Mouse (Mus musculus) embryonic facial prominence, embryonic 12.5 days (tissue): ENCODE results near the gene Sema5b. TPM values are rescaled to one million over a fixed set of nuclear protein-coding genes. Genes with fewer than 3 reads are reported as not detected.

Source experiments
- ATAC-seq: fragments of 200-750 bp; cut with Nextera tagmentation; 2 replicates; pipeline ENCODE4 v1.8.0; 2017; ENCODE audit not compliant: insufficient number of reproducible peaks, insufficient read depth, low FRiP score, low TSS enrichment
- H3K27ac ChIP-seq: fragments of 300-500 bp; sonication (generic); 2 replicates; pipeline ENCODE4 v1.5.1; 2016; ENCODE audit warnings: mild to moderate bottlenecking
- H3K27me3 ChIP-seq: fragments of 300-500 bp; sonication (generic); 2 replicates; pipeline ENCODE4 v1.6.1; 2016; ENCODE audit warnings: mild to moderate bottlenecking, moderate library complexity
- H3K36me3 ChIP-seq: fragments of 300-500 bp; sonication (generic); 2 replicates; pipeline ENCODE4 v1.6.1; 2016; ENCODE audit warnings: mild to moderate bottlenecking
- H3K4me1 ChIP-seq: fragments of 300-500 bp; sonication (generic); 2 replicates; pipeline ENCODE4 v1.6.1; 2016
- H3K4me2 ChIP-seq: fragments of 300-500 bp; sonication (generic); replicated peaks from 2 replicates; pipeline ENCODE4 v1.6.1; 2016; ENCODE audit warnings: mild to moderate bottlenecking, moderate library complexity
- H3K4me3 ChIP-seq: fragments of 300-500 bp; sonication (generic); 2 replicates; pipeline ENCODE4 v1.5.1; 2016; ENCODE audit warnings: mild to moderate bottlenecking
- H3K9ac ChIP-seq: fragments of 300-500 bp; sonication (generic); 2 replicates; pipeline ENCODE4 v1.6.1; 2016; ENCODE audit warnings: mild to moderate bottlenecking, moderate library complexity
- H3K9me3 ChIP-seq: fragments of 300-500 bp; sonication (generic); 2 replicates; pipeline ENCODE4 v1.6.1; 2016; ENCODE audit warnings: mild to moderate bottlenecking, moderate library complexity
- WGBS: fragments of 180-500 bp; shearing (Covaris S2); methylation state at CpG from one replicate; pipeline ENCODE4 v1.1.7; 2016; 5-methylcytosine and 5-hydroxymethylcytosine counted together
- polyA plus RNA-seq: library from polyadenylated mRNA; unstranded; fragments of >200 nt; fragmentation: Nextera tagmentation; extraction: Ambion mirVana; gene quantifications from 2 replicates; pipeline ENCODE4 v1.2.1, GENCODE M21; 2016

Gene Sema5b
- polyA plus RNA-seq, 1 experiment from 2014 or later, result 9.2 TPM

DNA sequence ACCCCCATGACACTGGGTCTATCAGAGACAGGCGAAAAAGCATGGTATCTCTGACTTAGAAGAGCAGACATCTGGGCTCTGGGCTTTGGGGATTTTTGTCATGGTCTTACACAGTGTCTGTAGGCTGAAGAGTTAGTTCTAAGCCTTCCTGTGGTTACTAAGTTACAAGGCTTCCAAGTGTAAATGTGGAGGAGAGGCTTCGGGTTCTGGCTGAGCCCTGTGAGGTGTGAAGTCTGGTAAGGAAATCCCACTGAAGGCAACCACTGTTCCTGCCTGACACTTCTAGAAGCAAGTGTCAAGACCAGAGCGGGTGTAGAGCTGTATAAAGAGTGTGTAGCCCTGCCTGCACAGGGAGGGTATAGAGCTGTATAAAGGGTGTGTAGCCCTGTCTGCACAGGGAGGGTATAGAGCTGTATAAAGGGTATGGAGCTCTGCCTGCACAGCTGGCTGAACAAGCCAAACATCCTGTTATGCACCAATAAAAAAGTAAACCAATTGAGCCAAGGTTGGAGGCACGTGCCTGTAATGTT lies 42.7 kb downstream of the Sema5b start:
- Histone ChIP-seq H3K9me3 (no peaks in the 10 kb centered on the region), H3K36me3 (no peaks in the 10 kb centered on the region), H3K4me1 (peaks cover 17% of the 10 kb centered on the region), H3K4me2 (no peak overlapping the region), H3K27ac (no peak overlapping the region), H3K9ac (no peak overlapping the region), H3K27me3 (no peaks in the 10 kb centered on the region; the same call in 1 of the 2 replicates), H3K4me3 (no peak overlapping the region)
- ATAC-seq, result no peak
- WGBS, result 68% methylated on average over 4 of the region's 4 CpGs

DNA sequence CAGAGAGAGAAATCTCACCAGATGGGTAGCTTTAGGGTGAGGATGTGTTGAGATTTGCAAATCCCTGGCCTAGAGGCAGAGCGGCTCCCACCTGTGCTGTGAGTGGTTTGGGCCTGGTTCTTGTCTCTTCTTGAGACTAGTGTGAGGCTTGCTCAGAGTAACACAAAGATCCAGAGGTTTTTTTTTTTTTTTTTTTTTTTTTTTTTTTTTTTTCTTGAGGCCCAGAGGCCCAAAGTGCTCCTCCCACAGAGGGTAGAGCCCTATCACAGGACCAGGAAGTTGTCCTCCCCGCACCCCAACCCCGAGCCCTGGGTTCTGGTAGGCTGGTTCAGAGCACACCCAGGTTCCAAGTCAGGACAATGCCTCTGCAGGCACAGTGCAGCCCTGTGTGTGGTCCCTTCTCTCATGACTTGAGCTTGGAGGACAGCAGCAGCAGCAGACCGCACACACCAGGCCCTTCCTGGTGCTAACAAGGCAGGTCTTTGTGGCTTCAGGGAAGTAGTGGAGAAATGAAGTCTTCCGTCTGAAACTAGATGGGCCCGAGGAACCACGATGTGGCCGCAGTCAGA lies 44.3 kb downstream of the Sema5b start:
- no peak overlapping the region for H3K4me3 ChIP-seq
- no peak overlapping the region for H3K9ac ChIP-seq
- 52% methylated on average over 8 of the region's 8 CpGs for WGBS
- H3K27me3 ChIP-seq, result peaks cover 3% of the 10 kb centered on the region
- peaks cover 22% of the 10 kb centered on the region for H3K4me1 ChIP-seq
- no peaks in the 10 kb centered on the region for H3K9me3 ChIP-seq
- no peak overlapping the region for H3K4me2 ChIP-seq
- H3K36me3 ChIP-seq, result no peaks in the 10 kb centered on the region
- H3K27ac ChIP-seq, result 0 out of 2 replicates have a peak overlapping the region, but pooled peaks have one; percentile 17
- ATAC-seq, result no peak

DNA sequence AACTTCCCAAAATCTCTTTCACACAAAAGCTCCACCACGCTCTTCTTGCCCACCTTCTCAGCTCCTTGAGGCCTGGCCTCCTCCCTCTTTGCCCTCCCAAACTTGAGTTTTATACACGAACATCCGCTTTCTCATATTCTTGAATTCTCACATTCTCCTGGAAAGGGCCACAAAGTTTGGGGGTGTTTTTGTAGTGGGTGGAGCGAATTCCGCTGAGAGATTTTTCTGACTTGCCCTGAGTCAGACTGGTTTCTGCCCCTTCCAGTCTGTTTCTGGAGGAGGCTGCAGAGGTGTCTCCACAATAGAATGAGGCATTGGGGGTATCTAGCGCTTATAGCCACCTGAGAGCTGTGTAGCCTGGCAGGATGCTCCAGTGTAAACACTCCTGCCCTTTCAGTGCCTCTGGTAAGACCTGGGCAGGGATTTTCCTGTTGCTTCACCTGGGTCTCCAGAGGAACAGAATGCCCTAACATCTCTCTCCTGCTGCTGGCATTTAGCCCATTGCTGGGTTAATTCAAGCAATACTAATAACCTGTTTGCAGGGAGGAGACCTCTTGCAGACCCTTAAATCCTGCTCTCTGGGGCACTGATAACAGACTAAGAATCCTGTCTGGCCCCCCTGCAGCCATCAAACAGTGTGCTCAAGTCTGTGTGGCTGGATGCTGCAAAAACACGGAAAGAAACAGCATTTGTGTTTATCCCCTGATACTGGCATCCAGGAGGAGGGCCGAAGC lies 46.3 kb downstream of the Sema5b start:
- 64% methylated on average over 8 of the region's 8 CpGs for WGBS
- H3K4me3 ChIP-seq, result no peak overlapping the region
- no peak for ATAC-seq
- peak overlapping the region; percentile 63 for H3K27ac ChIP-seq
- peaks cover 30% of the 10 kb centered on the region for H3K4me1 ChIP-seq
- H3K9ac ChIP-seq, result peak overlapping the region; percentile 4; the same call in 1 of the 2 replicates
- no peaks in the 10 kb centered on the region for H3K36me3 ChIP-seq
- peak overlapping the region; percentile 48 for H3K4me2 ChIP-seq
- no peaks in the 10 kb centered on the region for H3K9me3 ChIP-seq
- H3K27me3 ChIP-seq, result peaks cover 7% of the 10 kb centered on the region

DNA sequence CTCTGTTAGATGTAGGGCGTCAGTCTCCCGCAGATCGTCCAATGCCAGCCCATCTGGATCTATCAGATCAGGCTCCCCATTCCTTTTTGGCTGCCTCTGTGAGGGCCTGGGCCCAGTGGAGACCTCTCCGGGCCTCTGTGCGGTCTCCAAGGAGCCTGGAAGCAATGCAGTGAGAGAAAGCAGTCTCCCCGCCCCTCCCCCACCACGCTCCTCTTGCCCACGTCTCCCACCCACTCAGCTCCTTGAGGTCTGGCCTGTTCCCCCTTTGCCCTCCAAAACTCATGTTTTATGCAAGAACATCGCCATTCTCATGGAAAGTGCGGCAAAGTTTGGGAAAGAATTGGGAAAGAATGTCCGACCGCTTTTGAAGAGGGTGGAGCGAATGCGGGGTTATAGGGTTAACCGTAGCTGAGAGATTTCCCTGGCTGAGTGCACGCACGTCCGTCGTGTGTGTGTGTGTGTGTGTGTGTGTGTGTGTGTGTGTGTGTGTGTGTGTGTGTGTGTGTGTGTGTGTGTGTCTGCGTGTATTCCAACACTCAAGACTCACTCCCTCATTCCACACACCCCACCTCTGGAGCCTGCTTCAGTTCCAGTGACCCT lies 47.0 kb downstream of the Sema5b start:
- 3% methylated on average over 20 of the region's 20 CpGs for WGBS
- H3K9ac ChIP-seq, result 0 out of 2 replicates have a peak overlapping the region, but pooled peaks have one; percentile 4
- no peaks in the 10 kb centered on the region for H3K9me3 ChIP-seq
- H3K4me1 ChIP-seq, result peaks cover 37% of the 10 kb centered on the region
- H3K27me3 ChIP-seq, result peaks cover 7% of the 10 kb centered on the region
- no peaks in the 10 kb centered on the region for H3K36me3 ChIP-seq
- peak overlapping the region; percentile 10; the same call in 1 of the 2 replicates for H3K4me3 ChIP-seq
- peak overlapping the region; percentile 63 for H3K27ac ChIP-seq
- H3K4me2 ChIP-seq, result peak overlapping the region; percentile 48
- peak; percentile 36; the same call in 1 of the 2 replicates for ATAC-seq

DNA sequence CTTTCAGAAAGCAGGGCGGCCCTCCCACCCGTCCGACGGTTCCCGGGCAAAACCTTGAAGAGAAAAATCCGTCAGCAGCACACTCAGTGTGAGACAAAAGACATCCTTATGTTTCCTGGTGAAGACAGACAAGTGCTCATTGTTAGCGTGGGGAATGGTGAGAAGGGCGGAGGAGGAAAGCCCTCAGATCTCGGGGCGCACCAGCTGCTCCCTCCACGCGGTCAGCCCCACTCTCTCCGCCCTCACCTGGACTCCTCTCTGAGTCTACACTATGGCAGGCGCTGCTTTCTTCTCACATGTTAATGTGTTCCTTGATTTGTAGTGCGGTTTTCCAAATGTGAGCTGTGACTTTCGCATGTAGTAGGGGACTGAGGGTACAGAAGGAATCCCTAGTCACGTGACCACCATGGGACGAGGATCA lies 47.8 kb downstream of the Sema5b start:
- Histone ChIP-seq H3K9me3 (no peaks in the 10 kb centered on the region), H3K27ac (no peak overlapping the region), H3K4me2 (peak overlapping the region; percentile 16; the same call in 1 of the 2 replicates), H3K9ac (no peak overlapping the region), H3K4me3 (no peak overlapping the region), H3K36me3 (no peaks in the 10 kb centered on the region), H3K4me1 (peaks cover 37% of the 10 kb centered on the region), H3K27me3 (peaks cover 7% of the 10 kb centered on the region)
- no peak for ATAC-seq
- 10% methylated on average over 18 of the region's 18 CpGs for WGBS

DNA sequence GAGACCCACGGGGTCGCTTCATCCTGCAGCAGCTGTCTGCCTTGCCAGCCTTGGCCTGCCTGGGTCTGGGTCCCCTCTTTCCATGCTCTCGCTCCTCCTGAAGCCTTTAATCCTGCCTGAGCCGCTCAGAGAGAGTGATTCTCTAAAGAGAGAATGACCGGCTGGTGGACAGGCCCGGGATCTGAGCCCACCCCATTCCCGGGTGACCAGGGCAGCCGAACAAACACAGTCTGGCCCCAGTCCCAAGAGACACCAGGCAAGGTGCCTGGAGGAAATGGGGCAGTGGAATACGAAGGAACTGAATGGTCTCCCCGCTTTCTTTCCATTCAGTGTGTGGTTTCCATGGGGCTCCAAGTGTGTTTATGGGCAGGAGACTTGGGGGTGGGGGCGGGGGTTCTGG lies 50.8 kb downstream of the Sema5b start:
- Histone ChIP-seq H3K9me3 (no peaks in the 10 kb centered on the region), H3K4me1 (peaks cover 45% of the 10 kb centered on the region), H3K4me2 (no peak overlapping the region), H3K27me3 (peaks cover 7% of the 10 kb centered on the region), H3K9ac (no peak overlapping the region), H3K4me3 (no peak overlapping the region), H3K36me3 (no peaks in the 10 kb centered on the region), H3K27ac (no peak overlapping the region)
- WGBS, result 34% methylated on average over 11 of the region's 11 CpGs
- ATAC-seq, result no peak

DNA sequence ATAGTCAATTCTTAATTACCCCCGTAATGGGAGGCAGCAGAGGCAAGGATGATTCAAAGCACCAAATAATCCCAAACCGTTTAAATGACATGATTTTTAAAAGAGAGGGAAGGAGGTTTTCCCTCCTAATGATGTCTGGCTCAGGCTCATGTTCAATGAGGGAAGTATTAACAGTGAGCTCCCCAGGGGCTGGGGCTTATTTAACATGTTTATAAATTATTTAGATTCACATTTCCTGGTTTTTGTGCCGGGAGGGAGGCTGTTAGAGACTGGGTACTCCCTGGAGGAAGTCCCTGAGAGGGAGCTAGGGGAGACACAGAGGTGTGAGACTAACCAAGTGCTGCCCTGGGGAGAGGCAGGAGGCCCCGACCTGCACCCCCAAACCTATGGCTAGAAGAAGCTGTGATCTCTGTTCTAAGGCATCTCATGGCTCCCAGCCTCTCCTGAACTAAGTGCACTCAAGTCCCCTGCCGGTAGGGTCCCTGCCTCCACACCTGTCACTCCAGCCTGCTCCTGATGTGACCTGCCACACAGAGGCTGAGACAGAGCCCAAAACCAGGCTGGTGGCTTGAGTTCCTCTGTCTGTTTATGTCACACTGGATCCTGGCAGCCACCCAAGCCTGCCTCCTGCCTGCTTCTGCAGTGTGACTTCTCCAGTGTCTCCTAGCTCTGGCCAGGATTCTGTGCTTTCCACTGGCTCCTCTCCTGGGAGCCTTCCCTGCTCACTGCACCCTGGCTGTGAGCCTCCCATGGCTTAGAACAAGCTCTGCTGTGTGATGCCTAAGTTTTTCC lies 51.5 kb downstream of the Sema5b start:
- Histone ChIP-seq H3K27me3 (peaks cover 7% of the 10 kb centered on the region), H3K4me1 (peaks cover 45% of the 10 kb centered on the region), H3K4me2 (no peak overlapping the region), H3K9ac (no peak overlapping the region), H3K9me3 (no peaks in the 10 kb centered on the region), H3K36me3 (no peaks in the 10 kb centered on the region), H3K27ac (no peak overlapping the region; the same call in 1 of the 2 replicates), H3K4me3 (no peak overlapping the region)
- ATAC-seq, result no peak
- 18% methylated on average over 5 of the region's 5 CpGs for WGBS

DNA sequence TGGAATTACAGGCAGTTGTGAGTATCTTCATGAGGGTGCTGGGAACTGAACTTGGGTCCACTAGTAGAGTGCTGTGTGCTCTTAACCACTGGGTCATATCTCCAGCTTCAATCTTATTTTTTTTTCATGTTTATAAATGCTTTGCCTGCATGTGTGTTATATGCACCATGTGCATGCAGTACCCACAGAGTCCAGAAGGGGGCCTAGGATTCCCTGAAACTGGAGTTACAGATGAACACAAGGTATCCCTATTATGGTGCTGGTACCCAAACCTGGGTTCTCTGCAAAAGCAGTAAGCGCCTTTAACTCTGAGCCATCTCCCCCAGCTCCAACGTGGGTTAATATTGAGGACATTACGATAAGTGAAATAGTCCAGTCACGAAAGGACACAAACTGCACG lies 52.5 kb downstream of the Sema5b start:
- Histone ChIP-seq H3K4me2 (no peak overlapping the region), H3K27me3 (peaks cover 7% of the 10 kb centered on the region), H3K36me3 (no peaks in the 10 kb centered on the region), H3K4me1 (peaks cover 41% of the 10 kb centered on the region), H3K9ac (no peak overlapping the region), H3K27ac (no peak overlapping the region), H3K9me3 (no peaks in the 10 kb centered on the region), H3K4me3 (no peak overlapping the region)
- no peak for ATAC-seq
- WGBS, result 97% methylated on average over 5 of the region's 5 CpGs

DNA sequence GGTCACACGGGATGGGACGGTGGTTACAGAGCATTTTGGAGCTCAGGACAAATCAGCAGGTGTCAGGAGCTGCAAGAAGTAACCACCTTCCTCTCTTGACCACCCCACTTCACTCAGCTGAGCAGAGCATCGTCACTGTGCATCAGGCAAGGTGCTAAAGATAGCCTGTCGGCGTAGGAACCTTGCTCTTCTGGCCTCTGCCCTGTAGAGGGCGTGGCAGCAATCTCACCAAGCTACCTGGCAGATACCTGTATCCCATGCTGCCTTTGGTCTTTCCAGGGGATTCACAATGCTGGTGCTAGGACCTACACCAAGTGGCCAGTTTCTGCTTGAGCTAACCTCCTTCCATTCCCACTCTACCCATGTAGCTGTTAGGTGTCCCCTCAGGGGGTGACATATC lies 55.3 kb downstream of the Sema5b start:
- no peak overlapping the region for H3K4me3 ChIP-seq
- peaks cover 35% of the 10 kb centered on the region for H3K4me1 ChIP-seq
- peak overlapping the region; percentile 64; the same call in 1 of the 2 replicates for H3K27ac ChIP-seq
- no peak overlapping the region for H3K9ac ChIP-seq
- no peaks in the 10 kb centered on the region for H3K27me3 ChIP-seq
- no peak overlapping the region for H3K4me2 ChIP-seq
- ATAC-seq, result no peak
- no peaks in the 10 kb centered on the region for H3K9me3 ChIP-seq
- H3K36me3 ChIP-seq, result no peaks in the 10 kb centered on the region
- 58% methylated on average over 6 of the region's 6 CpGs for WGBS

DNA sequence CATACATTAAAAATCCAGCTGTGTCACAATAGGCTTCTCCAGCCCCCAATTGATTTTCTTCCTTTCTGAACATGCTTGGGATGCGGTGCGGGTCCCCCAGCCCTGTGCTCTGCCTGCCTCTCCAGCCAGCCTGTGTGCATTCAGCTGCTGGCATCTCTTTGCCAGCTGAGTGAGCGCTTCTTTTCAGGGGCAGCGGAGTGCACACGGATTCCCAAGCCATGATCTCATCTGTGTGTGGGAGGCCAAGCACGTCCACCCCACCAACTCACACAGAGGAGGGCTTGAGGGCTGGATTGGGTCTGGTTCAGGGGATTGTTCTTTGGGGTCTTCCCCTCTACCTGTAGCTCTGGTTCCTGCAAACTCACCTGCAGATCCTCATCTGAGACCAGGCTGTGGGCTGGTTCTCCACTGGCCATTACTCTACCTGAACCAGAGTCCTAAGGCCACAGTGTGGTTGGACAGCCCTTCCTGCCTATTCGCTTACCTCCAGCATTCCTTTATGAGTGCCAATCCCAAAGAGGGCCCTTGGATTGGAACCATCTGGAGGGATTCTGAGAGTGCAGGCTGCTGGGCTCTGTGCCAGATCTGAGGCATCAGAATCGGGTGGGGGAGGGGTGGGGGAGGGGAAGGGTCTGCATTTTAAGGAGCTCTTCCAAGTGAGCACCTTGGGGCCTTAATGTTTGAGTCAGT lies 55.9 kb downstream of the Sema5b start:
- Histone ChIP-seq H3K36me3 (no peaks in the 10 kb centered on the region), H3K9me3 (no peaks in the 10 kb centered on the region), H3K9ac (no peak overlapping the region), H3K27ac (peak overlapping the region; percentile 64; the same call in 1 of the 2 replicates), H3K27me3 (no peaks in the 10 kb centered on the region), H3K4me2 (no peak overlapping the region), H3K4me3 (no peak overlapping the region), H3K4me1 (peaks cover 31% of the 10 kb centered on the region)
- ATAC-seq, result peak; percentile 47
- WGBS, result 32% methylated on average over 8 of the region's 8 CpGs

DNA sequence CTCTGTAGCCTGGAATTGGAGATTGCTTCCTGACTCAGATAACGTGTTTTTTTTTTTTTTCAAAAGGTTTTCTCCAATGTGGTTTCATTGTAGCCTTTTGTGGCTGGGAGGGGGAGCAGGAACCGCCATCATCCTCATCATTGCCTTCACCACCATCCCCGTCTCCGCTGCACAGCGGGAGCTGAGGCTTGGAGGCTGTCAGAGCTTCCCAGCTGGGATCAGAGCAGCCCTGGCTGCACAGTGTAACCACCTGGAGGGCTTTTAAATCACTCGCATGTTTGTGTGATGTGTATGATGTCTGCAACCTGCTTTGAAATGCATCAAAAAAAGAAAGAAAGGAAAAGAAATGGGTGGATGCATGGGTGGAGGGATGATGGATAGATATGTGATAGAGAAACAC lies 57.0 kb downstream of the Sema5b start:
- Histone ChIP-seq H3K27me3 (no peaks in the 10 kb centered on the region), H3K4me2 (no peak overlapping the region), H3K27ac (no peak overlapping the region), H3K4me3 (no peak overlapping the region), H3K36me3 (no peaks in the 10 kb centered on the region), H3K9me3 (no peaks in the 10 kb centered on the region), H3K9ac (no peak overlapping the region), H3K4me1 (peaks cover 20% of the 10 kb centered on the region)
- ATAC-seq, result no peak
- WGBS, result 9% methylated on average over 6 of the region's 6 CpGs
